Mouse (Mus musculus) kidney, adult 18-20 months (tissue): ENCODE data around the gene Chkb.

Source experiments
- DNase-seq: peaks from one replicate; pipeline ENCODE4 v3.0.0; 2021

Gene Chkb

DNA sequence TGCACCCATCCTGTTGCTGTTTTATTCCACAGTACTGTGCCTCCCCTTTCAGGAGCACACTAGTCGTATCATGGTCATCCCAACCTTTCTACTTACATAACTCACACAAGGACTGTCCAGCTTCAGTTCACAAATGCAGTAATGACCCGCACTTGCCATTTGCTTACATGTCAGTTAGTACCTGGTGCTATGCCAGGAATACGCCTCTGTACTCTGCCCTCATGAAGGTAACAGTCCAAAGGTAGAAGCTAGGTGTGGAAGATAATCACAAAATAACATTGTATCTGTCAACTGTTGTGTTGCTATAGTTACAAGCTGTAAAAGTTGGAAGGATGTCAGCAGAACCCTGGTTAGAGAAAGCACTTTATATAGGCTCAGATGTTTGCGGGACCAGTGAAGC, 32.8 kb downstream of the Chkb start:
- DNase-seq = peak; percentile 40

DNA sequence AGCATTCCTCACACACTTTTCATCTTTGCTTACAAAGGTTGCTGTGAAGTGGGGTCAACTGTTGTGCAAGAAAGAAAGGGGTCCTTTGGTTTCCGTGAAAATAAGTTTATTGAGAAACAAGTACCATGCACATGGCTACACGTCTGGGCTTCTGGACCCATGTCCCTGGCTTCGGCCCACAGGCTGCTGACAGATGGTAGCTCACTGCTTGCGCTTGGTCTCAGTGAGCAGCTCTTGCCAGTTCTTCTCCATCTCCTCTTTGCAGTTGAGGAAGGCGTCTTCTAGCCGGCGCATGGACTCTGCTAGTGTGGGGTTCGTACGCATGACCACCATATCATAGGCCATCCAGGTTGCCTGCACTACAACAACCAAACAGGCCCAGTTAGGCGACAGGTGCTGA, 39.6 kb downstream of the Chkb start:
- no peak for DNase-seq

DNA sequence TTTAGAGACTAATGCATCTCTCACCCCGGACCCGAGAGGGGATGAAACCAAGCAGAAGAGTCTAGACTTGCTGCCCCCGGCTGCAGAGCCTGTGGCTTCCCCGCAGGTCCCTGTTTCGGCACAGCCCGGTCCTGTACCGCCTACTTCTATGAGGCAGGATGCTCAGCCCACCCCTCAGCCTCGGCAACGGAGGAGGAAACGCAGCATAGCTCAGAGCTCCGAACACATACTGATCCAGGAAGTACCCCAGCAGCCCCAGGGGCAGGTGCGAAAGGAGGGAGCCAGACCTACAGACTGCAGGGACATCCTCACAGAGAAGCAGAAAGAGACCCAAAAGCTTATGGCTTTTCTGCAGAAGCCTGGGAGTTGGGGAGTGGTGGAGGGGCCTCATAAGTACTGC, 42.6 kb downstream of the Chkb start:
- DNase-seq = no peak

DNA sequence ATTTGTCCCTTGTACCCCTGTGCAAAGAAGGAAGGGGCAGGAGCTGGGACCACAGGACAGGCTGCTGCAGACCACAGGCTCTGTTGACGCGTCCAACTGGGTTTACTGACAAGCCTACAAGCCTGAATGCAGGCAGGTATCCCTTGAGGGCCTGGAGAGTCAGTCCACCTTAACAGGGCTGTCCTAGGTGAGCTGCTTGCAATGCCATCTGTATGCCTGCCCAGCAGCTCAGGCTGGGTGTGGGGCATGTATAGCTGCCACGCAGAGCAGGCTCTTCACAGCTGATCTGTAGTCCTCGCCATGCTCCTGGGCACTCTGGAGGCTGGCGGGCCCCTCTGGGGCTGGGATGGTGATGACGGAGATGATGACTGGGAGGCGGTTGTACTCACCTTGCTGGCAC, 45.1 kb downstream of the Chkb start, which contains the start of gene Klhdc7b:
Klhdc7b (plus strand) TSS at position 301 of the 400 bp plus-strand sequence.
- no peak for DNase-seq

DNA sequence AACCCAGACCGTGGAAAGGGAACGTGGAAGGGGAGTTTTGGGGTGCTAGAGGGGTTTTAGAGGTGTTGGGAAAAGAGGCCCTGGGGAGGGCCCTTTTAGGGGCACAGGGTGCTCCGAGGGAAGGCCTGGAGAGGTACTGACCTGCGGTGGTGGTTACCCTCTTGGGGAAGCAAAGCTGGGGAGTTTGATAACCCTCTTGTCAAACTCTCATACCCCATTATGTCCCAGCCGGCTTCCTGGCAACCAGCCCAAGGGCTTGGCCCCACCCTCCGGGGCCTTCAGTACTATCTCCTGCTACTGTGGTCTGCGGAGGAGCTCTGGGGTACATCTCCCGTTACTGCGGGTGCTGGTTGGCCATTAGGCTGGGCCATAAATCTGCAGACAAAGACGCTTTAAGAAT, 50.3 kb downstream of the Chkb start:
- no peak for DNase-seq

DNA sequence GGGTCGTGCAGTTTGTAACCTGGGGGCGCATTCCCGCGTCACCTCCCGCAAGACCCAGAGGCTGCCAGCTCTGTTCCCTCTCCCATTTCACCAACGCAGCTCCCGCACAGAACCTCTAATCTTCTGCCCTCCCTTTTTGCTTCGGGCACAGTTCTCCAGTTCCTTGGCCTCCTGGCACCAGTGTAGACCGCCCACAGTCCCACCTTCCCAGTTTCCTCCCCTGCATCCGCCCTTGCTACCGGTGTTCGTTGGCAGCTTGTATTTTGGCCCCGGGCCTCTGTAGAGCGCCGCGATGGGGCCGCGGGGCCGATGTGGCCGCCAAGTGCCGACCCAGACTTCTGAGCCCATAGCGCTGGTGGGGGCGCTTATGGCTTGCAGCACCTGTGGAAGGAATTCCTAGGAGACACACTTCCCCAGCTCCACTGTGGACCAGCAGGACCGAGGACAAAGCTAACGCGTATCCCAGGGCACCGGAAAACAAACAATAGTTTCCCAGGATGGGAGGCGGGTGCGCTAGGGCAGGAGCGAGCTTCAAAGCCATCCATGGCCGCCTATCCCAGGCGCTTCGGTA, 50.8 kb downstream of the Chkb start, which contains the start of gene Odf3b:
Odf3b (minus strand) TSS at position 452 of the 571 bp plus-strand sequence.
- DNase-seq = peak; percentile 52

DNA sequence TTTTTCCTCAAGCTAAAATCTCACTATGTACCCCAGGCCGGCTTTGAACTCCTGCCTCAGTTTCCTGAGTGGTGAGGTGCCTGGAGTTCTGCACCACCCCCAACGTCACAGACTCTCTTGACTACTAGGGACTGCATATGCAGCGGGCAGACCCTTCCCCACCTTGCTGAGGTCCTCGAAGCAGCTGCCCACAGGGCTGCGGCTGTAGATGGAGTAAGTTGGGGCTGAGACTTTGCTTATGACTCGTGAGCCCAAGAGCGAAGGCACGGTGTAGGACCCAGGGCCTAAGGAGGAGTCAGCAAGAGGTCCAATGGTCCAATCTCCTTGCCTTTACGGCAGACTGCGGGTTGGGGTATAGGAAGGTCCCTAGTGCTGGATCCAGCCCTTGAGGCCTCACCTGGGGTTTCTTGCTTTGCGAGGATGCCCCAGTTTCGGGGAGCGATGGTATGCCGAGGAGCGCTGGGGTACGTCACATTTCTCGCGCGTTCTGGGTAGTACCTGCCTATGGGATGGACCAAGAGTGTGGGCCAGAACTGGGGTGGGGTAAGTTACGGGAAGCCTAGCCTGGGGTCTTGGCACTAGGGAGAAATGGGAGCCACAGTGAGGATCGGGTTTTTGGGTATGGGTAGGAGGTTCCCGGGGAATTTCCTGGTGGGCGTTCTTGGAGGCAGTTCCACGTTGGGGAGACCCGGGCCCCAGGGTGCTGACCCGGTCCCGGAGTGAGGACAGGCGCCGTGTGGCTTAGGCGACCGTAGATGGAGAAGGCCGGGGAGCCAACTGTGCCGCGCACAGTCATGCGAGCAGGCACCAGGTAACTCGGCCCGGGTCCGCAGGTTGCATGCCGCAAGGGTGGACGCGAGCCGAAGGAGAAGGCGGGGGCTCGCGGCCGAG, 51.5 kb downstream of the Chkb start:
- peak; percentile 15 for DNase-seq

DNA sequence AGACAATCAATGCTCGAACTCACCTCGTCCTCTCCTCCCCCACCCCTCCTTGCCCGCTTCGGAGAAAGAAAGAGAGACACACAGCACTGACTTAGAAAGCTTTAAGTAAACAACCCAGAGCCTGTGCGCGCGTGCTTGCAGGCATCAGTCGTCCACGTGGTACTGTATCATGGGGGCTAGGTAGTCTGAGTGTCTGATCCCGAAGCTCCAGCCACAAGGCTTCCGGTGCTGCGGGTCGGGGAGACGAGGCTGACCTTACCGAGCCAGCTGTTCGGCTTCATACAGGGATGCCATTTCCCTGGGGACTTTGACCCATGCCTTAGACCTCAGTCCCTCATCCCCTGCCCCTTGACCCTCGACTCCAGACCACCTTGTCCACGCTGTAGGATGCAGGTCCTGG, 52.3 kb downstream of the Chkb start:
- no peak for DNase-seq

DNA sequence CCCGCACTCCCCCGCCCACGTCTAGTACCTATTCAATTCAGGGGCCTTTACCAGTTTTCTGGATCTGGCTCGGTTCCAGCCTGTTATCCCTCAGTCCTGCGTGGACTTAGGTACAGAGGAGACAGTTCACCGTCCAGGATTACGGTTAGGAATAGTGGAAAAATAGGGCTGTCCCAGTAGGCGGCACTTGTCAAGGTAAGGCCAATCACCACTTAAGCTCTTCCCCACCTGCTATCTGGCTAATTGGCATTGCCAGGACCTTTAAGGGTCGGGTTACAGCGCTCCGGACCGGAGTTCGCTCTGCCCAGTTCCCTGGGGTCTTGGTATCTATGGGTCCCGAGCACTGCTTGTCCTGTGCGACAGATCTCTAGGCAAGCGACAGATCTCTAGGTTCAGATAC, 52.8 kb downstream of the Chkb start, which contains the start of gene Tymp:
Tymp (minus strand) TSS at position 83 of the 400 bp plus-strand sequence.
- DNase-seq = no peak
